Mouse (Mus musculus): ENCODE results near the gene Aff1. TPM values are rescaled to one million over a fixed set of nuclear protein-coding genes. Genes with fewer than 3 reads are reported as not detected.

The Aff1 gene
- total and polyA plus RNA-seq, 3 experiments: 10.5 to 46.9 (median 37.4) TPM

DNA sequence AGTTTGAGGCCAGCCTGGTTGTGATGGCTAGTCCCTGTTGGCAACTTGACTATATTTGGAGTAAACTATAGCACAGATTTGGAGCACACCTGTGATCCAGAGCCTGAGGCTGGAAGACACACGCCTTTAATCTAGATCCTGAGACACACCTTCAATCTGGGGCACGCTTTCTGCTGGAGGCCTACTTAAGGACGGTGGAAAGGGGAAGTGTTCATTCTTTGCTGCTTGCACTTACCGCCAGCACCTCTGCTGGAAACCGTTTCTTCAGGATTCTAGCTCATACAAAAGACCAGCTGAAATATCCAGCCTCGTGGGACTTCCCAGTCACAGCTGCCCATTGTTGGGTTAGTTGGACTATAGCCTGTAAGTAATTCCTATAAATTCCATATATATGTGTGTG is 10.4 kb downstream of the Aff1 start:
- Histone ChIP-seq H3K4me3 (no peak overlapping the region), H3K36me3 (ENCODE audit: control insufficient read depth, insufficient read depth, low read length) (peaks cover 4% of the 10 kb centered on the region), H3K79me2 (replicated peaks; ENCODE audit: control insufficient read depth, insufficient read depth, low read length) (no peaks in the 10 kb centered on the region; the same call in 1 of the 2 replicates), H3K27me3 (ENCODE audit: control insufficient read depth, insufficient read depth, low read length) (no peaks in the 10 kb centered on the region), H3K27ac (no peak overlapping the region), H3K9ac (ENCODE audit: low read depth, low read length) (no peak overlapping the region), H3K4me1 (ENCODE audit: control insufficient read depth, insufficient read depth, low read length) (peaks cover 4% of the 10 kb centered on the region)
- intact Hi-C loops (cut with DNase I): no loop called here
- TF ChIP-seq EP300 (IDR thresholded peaks at IDR 0.05; ENCODE audit: insufficient read depth, low read depth, low read length) (no peak), POLR2A (IDR thresholded peaks at IDR 0.05; ENCODE audit: insufficient read depth, low read depth, low read length) (no peak), CTCF (IDR thresholded peaks at IDR 0.05) (no peak)
- WGBS: 60% methylated on average over 6 of the region's 6 CpGs
- DNase-seq: no peak

DNA sequence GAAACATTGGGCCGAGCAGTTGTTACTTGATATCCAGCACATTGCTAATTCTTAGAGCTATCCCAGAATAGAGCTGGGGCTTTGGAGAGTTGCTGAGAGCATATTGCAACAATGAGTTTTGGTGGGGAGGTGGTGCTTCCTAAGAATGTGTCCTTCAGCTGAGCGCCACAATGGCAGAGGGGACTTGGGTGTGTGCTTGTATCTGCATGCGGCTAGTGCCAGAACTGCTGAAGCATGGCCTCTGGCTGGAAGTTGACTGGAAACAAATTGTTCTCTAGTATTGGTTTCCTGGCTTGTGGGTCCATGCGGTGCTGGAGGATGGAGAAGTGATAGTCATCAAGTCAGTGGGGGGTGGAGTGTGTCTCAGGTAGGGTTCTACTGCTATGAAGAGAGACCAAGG is 13.2 kb downstream of the Aff1 start:
- Histone ChIP-seq H3K4me1 (ENCODE audit: control insufficient read depth, insufficient read depth, low read length) (no peaks in the 10 kb centered on the region; the same call in 1 of the 2 replicates), H3K79me2 (replicated peaks; ENCODE audit: control insufficient read depth, insufficient read depth, low read length) (no peaks in the 10 kb centered on the region), H3K9ac (ENCODE audit: low read depth, low read length) (no peak overlapping the region), H3K36me3 (ENCODE audit: control insufficient read depth, insufficient read depth, low read length) (no peaks in the 10 kb centered on the region), H3K27me3 (ENCODE audit: control insufficient read depth, insufficient read depth, low read length) (no peaks in the 10 kb centered on the region), H3K27ac (no peak overlapping the region), H3K4me3 (no peak overlapping the region)
- no peak for DNase-seq
- 93% methylated on average over 4 of the region's 4 CpGs for WGBS
- intact Hi-C loops (cut with DNase I): no loop called here
- TF ChIP-seq EP300 (IDR thresholded peaks at IDR 0.05; ENCODE audit: insufficient read depth, low read depth, low read length) (no peak), CTCF (IDR thresholded peaks at IDR 0.05) (no peak), POLR2A (IDR thresholded peaks at IDR 0.05; ENCODE audit: insufficient read depth, low read depth, low read length) (no peak)

DNA sequence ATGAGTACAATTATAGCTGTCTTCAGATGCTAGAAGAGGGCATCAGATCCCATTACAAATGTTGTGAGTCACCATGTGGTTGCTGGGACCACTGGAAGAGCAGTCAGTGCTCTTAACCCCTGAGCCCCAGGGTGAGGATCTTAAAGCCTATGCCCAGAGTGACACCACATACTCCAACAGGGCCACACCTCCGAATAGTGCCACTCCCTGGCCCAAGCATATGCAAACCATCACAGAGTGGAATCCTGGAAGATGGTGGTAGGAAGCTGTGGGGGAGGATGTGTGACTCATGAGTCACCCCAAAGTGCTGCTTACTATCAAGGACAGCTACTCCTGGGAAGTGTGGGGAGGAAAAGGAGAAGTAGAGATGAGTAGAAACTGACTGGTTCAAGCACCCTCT is 13.7 kb downstream of the Aff1 start:
- Histone ChIP-seq H3K4me1 (ENCODE audit: control insufficient read depth, insufficient read depth, low read length) (no peaks in the 10 kb centered on the region; the same call in 1 of the 2 replicates), H3K36me3 (ENCODE audit: control insufficient read depth, insufficient read depth, low read length) (no peaks in the 10 kb centered on the region), H3K27ac (no peak overlapping the region), H3K79me2 (replicated peaks; ENCODE audit: control insufficient read depth, insufficient read depth, low read length) (no peaks in the 10 kb centered on the region), H3K27me3 (ENCODE audit: control insufficient read depth, insufficient read depth, low read length) (no peaks in the 10 kb centered on the region), H3K9ac (ENCODE audit: low read depth, low read length) (no peak overlapping the region), H3K4me3 (no peak overlapping the region)
- 68% methylated on average over 1 of the region's 1 CpGs for WGBS
- no peak for DNase-seq
- intact Hi-C loops (cut with DNase I): no loop called here
- TF ChIP-seq EP300 (IDR thresholded peaks at IDR 0.05; ENCODE audit: insufficient read depth, low read depth, low read length) (no peak), POLR2A (IDR thresholded peaks at IDR 0.05; ENCODE audit: insufficient read depth, low read depth, low read length) (no peak), CTCF (IDR thresholded peaks at IDR 0.05) (no peak)

DNA sequence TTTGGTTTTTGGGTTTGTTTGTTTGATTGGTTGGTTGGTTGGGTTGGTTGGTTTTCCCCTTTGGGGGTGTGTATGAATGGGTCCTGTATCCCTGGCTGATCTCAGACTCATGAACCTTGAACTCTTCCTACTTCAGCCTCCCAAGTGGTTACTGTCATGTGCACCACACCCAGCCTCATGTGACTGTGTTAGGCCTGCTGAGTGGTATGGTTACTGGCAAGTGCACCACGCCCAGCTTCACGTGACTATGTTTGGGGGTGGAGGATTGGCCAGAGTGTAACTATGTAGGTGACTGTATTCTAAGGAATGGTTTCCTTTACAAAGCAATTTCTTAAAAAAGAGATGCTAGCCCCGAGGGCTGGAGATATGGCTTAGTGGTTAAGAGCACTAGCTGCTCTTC is 16.9 kb downstream of the Aff1 start:
- TF ChIP-seq POLR2A (IDR thresholded peaks at IDR 0.05; ENCODE audit: insufficient read depth, low read depth, low read length): no peak
- no peak for TF ChIP-seq EP300 (IDR thresholded peaks at IDR 0.05; ENCODE audit: insufficient read depth, low read depth, low read length)
- TF ChIP-seq CTCF (IDR thresholded peaks at IDR 0.05): no peak
- no peaks in the 10 kb centered on the region for H3K79me2 ChIP-seq (replicated peaks; ENCODE audit: control insufficient read depth, insufficient read depth, low read length)
- H3K27ac ChIP-seq: no peak overlapping the region
- H3K9ac ChIP-seq (ENCODE audit: low read depth, low read length): no peak overlapping the region
- no peak overlapping the region for H3K4me3 ChIP-seq
- no peaks in the 10 kb centered on the region; the same call in 1 of the 2 replicates for H3K4me1 ChIP-seq (ENCODE audit: control insufficient read depth, insufficient read depth, low read length)
- intact Hi-C loops (cut with DNase I): no loop called here
- no peak for DNase-seq
- peaks cover 7% of the 10 kb centered on the region for H3K36me3 ChIP-seq (ENCODE audit: control insufficient read depth, insufficient read depth, low read length)
- 86% methylated on average over 3 of the region's 3 CpGs for WGBS
- H3K27me3 ChIP-seq (ENCODE audit: control insufficient read depth, insufficient read depth, low read length): no peaks in the 10 kb centered on the region

DNA sequence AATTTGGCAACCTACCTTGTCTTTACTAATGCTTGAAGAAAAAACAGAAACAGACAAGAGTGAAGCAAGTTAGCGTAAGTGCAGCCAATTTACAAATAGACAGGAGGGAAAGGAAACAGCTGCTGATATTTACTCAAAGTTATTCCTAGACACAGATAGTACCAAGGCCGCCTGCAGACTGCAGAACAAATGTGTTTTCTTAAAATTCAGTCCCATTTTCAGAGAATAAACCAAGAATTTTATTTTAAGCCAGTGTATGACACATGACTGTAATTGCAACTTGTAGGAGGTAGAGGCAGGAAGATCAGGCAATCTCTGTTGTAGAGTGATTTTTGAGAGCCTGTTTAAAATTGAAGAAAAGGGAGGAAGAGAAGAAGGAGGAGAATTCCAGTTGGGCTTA is 19.7 kb downstream of the Aff1 start:
- H3K27me3 ChIP-seq (ENCODE audit: control insufficient read depth, insufficient read depth, low read length): no peaks in the 10 kb centered on the region
- intact Hi-C loops (cut with DNase I): no loop called here

DNA sequence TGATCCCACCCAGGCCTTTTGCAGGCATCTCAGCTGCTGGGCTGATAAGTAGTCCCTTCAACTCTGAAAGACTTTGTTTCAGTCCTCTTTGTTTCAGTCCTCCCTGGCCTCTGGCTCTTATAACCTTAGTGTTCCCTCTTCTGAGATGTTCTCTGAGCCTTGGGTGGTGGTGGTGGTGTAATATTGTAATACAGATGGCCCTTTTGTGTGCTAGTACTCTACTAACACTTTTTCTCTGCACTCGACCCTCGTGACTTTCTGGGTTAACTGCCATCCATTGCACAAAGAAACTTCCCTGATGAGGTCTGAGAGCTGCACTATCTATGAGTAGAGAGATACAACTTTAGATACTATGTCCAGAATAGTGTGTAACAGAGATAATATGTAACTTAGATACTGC is 21.2 kb downstream of the Aff1 start:
- intact Hi-C loops (cut with DNase I): no loop called here
- H3K27me3 ChIP-seq (ENCODE audit: control insufficient read depth, insufficient read depth, low read length): no peaks in the 10 kb centered on the region

More for the DNA sequence above, 19.7 kb downstream of the Aff1 start:
- Histone ChIP-seq H3K79me2 (replicated peaks; ENCODE audit: control insufficient read depth, insufficient read depth, low read length) (no peaks in the 10 kb centered on the region; the same call in 1 of the 2 replicates), H3K9ac (ENCODE audit: low read depth, low read length) (no peak overlapping the region), H3K4me1 (ENCODE audit: control insufficient read depth, insufficient read depth, low read length) (no peaks in the 10 kb centered on the region; the same call in none of the 2 replicates), H3K36me3 (ENCODE audit: control insufficient read depth, insufficient read depth, low read length) (peaks cover 7% of the 10 kb centered on the region), H3K4me3 (no peak overlapping the region), H3K27ac (no peak overlapping the region)
- no peak for DNase-seq
- WGBS: 31% methylated on average over 2 of the region's 2 CpGs
- no peak for TF ChIP-seq CTCF (IDR thresholded peaks at IDR 0.05)
- TF ChIP-seq EP300 (IDR thresholded peaks at IDR 0.05; ENCODE audit: insufficient read depth, low read depth, low read length): no peak
- no peak for TF ChIP-seq POLR2A (IDR thresholded peaks at IDR 0.05; ENCODE audit: insufficient read depth, low read depth, low read length)

More for the DNA sequence above, 21.2 kb downstream of the Aff1 start:
- no peak overlapping the region for H3K4me3 ChIP-seq
- DNase-seq: no peak
- H3K9ac ChIP-seq (ENCODE audit: low read depth, low read length): no peak overlapping the region
- peaks cover 7% of the 10 kb centered on the region for H3K36me3 ChIP-seq (ENCODE audit: control insufficient read depth, insufficient read depth, low read length)
- H3K4me1 ChIP-seq (ENCODE audit: control insufficient read depth, insufficient read depth, low read length): no peaks in the 10 kb centered on the region; the same call in none of the 2 replicates
- H3K27ac ChIP-seq: no peak overlapping the region
- TF ChIP-seq EP300 (IDR thresholded peaks at IDR 0.05; ENCODE audit: insufficient read depth, low read depth, low read length) (no peak), CTCF (IDR thresholded peaks at IDR 0.05) (no peak), POLR2A (IDR thresholded peaks at IDR 0.05; ENCODE audit: insufficient read depth, low read depth, low read length) (no peak)
- no peaks in the 10 kb centered on the region; the same call in 1 of the 2 replicates for H3K79me2 ChIP-seq (replicated peaks; ENCODE audit: control insufficient read depth, insufficient read depth, low read length)
- WGBS: 66% methylated on average over 2 of the region's 2 CpGs
